Mouse (Mus musculus) E14TG2a.4 (cell line): ENCODE measurements around the gene Ikbip.

Experiments
- CTCF ChIP-seq: conservative IDR thresholded peaks from 2 replicates; pipeline ENCODE4 v1.5.1; 2014; ENCODE audit warnings: low read length
- NANOG ChIP-seq: IDR thresholded peaks from 2 replicates; pipeline ENCODE4 v1.6.1; 2014; ENCODE audit warnings: borderline replicate concordance, low read length, mixed read lengths
- POU5F1 ChIP-seq: IDR thresholded peaks from 2 replicates; pipeline ENCODE4 v1.6.1; 2014; ENCODE audit warnings: low read length, borderline replicate concordance

- TF ChIP-seq CTCF, result no peak
- no peak for TF ChIP-seq POU5F1
- TF ChIP-seq NANOG, result no peak
These were observed 52.7 kb downstream of the Ikbip start for GRCm38 (mm10) chr10:91135302-91135972.
